Mouse (Mus musculus): ENCODE measurements around the gene Hdhd5.

Hdhd5 gene

DNA sequence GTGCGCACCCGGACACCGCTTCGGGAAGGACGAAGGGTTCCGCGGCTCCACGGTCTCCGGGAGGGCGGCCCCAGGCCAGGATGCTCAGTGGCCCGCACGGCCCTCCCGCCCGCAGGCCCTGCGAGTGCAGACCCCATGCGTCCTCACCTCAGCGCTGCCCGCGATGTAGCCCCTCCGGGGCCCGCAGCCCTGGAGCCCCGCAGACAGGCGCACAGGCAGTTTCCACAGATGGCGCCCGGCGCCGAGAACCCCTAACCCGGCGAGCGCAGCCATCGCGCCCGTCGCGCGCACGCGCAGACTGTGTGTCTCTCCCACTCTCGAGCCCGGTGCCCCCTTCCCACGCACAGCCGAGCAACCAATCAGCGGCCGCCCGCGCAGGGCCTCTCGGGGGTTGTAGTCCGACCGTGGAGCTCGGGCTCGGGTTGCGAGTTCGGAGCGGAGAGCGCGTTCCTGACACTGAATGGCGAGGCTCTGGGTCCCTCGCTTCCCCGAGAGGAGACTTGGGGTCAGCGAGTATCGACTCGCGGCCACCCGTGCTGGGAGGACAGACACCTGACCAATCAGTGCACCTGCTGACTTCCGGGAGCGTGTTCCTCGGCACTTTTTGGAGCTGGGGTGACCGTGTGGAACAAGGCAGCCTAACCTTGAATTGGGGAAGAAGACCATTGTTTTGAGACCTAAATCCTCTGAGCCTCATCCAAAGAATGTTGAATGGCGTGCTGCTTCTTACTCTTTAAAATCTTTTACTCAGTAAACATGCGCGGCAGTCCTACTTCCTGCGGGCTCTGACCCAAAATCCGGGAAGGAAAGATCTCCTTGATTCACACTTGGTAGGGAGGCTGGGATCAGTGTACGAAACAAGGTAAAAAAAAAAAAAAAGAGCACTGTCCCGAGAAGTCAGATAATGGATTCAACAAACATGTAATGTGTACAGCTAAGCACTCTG, at the start of gene Hdhd5:
Gene Hdhd5 (minus strand): TSS at position 300 of the 946 bp plus-strand sequence.
- in situ Hi-C loops (cut with MboI; ENCODE audit: unreplicated experiment in 2 of 2): no loop called here

DNA sequence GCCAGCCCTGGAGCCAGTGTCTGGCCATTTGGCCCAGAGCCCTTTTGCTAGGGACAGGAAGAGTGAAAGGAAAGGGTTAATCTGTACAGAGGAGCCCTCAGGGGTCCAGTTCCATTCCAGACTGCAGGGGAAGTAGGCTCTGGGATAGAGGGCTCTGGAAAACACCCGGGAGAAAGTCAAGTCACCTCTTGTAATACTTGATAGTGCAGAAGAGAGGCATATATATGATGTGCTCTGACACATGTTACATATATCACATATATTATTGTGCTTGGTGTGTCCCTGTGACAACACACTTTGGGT, 49.5 kb upstream of the Hdhd5 start:
- in situ Hi-C loops (cut with MboI; ENCODE audit: unreplicated experiment in 2 of 2): loop anchor here (10.0 kb wide), 2 partner anchors 64 to 154 kb away; no protein-coding TSS in a partner anchor

DNA sequence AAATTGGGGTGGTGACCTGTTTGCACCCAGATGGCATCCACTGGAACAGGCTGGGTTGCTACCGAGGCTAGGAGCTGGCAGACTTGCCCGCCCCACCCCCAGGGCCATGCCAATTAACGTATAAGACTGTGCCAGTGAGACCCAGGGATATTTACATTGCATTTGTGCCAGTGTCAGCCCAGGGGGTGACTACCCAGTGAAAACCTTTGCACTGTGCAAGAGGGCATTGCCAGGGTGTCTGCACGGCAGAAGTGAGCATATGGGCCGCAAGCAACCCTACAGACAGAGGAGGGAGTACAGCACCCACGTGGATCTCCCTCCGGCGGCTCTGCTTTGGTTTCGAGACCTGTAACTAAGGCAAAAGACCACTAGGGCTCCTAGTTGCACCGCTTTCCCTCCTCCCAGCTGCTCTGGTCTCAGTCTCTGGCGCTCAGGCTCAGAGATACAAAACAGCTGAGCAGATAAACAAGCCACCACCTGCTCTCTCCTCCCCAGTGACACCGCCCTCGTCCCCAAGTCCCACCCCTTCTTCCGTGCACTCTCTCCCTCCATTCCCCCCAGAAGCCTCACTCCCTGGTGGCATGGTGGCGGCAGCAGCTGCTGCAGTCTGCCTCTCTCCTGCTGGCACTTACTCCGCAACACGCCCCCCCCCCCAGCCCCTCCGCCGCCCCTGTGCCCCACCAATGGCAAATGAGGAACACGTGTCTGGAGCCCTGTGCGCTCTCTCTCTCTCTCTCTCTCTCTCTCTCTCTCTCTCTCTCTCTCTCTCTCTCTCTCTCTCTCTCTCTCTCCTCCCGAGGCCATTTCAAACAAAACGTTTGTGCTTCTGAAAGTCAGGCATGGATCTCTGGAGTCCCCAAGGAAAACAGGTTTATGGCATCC, 49.0 kb upstream of the Hdhd5 start:
- in situ Hi-C loops (cut with MboI; ENCODE audit: unreplicated experiment in 2 of 2): loop anchor here (5.0 to 10.0 kb wide), 3 partner anchors 43 to 155 kb away; no protein-coding TSS in a partner anchor

DNA sequence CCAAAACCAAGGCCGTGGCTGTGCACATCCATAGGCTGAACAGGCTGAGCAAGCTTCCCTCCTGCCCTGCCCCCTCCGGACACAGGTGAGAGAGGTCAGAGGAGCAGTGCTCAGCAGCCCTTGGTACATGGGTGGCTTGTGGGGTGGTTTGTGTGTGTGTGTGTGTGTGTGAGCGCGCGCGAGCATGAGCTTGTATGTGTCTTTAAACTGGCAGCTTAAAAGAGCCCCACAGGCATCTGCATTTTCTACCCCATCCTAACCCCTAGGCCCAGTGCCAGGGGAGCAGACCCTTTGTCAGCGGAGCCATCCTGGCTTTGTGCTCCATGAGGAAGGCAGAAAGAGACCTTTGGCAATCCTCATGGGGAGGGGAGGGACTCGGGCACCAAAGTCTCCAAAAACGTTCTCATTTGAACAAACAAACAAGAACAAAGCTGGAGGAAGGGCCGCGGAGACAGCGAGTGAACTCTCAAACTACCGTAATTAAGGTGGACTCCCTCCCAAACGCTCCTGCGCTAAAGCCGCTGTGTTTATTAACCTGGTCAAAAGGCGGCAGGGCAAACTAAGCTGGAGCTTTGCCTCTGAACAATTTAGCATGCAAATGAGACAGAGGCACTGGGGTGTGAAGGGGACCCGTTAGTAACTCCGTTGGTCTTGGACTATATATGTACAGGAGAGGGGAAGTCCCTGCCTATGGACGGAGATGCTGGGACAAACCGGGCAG, 48.2 kb upstream of the Hdhd5 start:
- in situ Hi-C loops (cut with MboI; ENCODE audit: unreplicated experiment in 2 of 2): loop anchor here (5.0 kb wide), 1 partner anchor 42 kb away; no protein-coding TSS in a partner anchor

DNA sequence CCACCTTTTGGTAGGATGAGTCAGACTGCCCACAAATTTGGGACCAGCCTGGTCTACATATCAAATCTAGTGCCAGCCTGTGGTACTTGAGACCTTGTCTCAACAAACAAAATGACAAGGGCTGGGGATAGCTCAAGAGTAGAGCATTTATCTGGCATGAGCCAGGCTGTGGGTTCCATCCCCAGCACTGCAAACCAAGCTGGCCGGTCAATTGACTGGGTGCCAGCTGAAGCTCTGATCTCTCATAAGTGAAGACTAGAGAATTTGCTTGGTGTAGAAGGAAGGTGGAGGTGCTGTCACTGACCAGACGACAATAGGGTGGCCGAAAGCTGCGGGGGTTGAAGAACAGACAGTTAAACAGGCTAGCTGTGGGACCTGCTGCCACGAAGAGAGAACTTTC, 47.4 kb upstream of the Hdhd5 start:
- in situ Hi-C loops (cut with MboI; ENCODE audit: unreplicated experiment in 2 of 2): loop anchor here (5.0 kb wide), 1 partner anchor 41 kb away; no protein-coding TSS in a partner anchor

DNA sequence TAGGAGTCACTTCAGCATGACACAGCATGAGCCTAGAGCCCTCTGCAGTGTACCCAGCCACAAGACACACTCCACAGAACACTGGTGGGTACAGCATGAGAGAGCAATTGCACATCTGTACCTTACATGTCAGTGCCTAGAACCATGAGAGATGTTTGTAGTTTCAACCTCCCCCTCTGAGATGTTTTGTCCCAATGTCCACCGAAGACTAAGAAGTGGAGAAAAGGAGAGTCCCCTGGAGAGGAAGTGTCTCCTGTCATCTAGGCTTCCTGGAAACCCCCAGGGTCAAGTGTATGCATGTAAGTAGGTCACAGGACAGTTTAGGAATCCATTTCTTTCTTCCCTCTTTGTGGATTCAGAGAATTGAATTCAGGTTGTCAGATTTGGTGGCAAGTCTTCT, 41.3 kb upstream of the Hdhd5 start:
- in situ Hi-C loops (cut with MboI; ENCODE audit: unreplicated experiment in 2 of 2): no loop called here

DNA sequence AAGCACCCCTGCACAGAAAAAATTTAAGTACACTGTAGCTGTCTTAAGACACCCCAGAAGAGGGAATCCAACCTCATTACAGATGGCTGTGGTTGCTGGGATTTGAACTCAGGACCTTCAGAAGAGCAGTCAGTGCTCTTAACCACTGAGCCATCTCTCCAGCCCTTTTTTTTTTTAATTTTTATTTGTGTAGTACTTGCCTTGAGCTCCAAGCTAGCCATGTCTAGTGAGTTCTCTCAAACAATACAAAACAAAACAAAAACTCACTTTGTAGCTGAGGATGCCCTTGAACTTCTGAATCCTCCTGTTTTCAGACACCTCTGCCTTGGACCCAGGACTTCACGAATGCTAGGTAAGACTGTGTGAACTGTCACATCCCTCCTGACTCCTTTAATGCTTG, 37.1 kb upstream of the Hdhd5 start:
- in situ Hi-C loops (cut with MboI; ENCODE audit: unreplicated experiment in 2 of 2): no loop called here

DNA sequence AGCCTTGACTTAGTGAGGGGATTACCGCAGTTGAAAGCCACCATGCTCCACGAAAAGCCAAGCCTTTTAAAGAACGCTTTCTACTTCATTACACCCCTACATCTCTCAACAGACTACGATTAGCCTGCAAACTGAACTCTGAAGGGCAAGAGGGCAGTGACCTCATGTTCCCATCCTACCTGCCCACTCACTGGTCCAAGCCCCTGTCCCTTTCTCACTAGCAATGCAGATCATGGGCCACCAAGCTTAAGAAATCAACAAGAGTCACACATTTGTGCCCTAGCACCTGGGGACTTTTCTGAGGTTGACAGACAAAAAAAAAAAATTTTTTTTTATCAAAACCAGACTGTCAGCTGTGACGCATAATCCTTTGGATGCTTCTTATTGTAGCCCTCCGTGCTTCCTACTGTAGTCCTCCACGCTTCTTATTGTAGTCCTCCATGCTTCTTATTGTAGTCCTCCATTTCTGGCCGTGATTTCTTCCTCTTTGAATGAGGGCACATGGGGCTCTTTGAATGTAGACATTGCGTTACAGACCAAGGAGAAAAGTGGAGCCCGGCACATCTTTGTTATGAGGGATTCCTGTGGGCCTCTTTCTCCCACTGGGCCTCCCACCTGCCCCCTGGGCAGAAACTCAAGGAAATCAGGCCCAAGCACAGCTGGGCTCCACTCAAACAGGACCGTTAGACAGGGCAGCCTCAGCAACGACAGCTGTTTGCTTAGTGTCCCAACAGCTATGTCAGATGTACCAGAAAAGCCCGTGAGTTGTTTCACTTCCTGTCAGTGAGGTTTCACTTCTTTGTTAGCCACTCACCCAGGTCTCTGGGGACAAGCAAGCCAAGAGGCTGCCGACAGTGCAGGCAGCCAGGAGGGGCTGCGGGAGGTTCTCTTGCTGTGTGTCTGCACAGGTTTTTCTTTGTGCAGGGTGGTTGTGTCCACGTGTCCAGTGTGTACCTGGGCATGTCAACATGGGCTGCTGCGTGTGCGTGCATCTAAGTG, 36.1 kb upstream of the Hdhd5 start:
- in situ Hi-C loops (cut with MboI; ENCODE audit: unreplicated experiment in 2 of 2): no loop called here

DNA sequence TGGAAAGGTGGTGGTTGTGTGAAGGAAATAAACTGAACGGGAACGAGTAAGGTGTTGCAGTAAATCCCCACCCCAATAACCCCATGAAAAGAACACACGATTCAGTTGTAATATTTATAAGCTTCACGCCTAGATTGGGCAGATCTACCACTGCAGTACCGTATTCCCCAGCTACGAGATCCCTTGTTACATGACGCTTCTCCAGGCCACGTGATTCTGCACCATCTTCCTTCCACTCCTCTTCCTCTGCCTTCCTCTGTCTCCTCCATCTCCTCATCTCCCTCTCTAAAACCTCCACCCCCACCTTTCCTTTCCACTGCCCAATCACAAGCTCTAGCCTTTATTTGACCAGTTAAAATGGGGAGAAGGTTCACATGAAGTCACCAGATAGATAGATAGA, 25.5 kb upstream of the Hdhd5 start:
- in situ Hi-C loops (cut with MboI; ENCODE audit: unreplicated experiment in 2 of 2): no loop called here

DNA sequence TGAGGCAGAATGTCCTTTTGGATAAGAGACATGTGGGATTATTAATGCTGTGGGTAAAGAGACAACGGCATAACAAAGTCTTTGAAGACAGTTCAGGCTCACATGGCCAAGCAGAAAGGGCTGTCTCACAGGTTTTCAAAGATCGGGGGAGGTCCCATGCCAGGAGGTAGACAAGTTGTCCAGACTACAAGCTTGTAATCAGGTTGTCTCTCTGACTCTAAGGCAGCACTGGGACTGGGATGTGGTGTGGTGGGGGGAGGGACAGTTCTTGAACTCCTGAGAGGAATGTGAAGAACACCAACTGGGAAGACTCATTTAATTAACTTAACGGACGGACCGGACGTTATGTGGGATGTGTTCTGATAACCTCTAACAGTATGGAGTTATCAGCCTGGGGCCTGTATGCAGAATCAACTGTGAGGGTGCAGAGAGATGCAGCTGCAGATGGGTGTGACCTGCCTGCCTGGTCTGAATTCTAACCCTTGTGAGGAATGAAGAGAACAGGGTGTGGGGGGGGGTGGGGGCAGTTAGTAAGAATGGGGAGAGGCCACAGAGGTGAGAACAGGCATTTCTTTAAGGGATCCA, 25.0 kb upstream of the Hdhd5 start:
- in situ Hi-C loops (cut with MboI; ENCODE audit: unreplicated experiment in 2 of 2): no loop called here

DNA sequence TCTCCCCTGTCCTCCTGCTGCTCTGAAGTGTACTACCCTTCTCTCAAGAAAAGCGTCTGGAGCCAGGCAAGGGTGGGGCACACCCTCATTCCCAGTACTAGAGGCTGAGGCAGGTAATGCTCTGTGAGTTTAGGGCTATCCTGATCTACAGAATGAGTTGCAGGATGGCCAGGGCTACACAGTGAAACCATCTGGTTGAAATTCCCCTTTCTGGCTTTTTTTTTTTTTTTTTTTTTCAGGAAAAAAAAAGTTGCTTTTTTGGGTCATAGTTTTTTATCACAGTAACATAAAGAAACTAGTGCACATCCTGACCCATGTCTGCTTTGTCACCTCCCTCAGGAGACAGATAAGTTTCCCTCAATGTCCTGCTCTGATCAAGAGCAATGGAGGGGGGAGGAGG, 24.0 kb upstream of the Hdhd5 start:
- in situ Hi-C loops (cut with MboI; ENCODE audit: unreplicated experiment in 2 of 2): no loop called here

DNA sequence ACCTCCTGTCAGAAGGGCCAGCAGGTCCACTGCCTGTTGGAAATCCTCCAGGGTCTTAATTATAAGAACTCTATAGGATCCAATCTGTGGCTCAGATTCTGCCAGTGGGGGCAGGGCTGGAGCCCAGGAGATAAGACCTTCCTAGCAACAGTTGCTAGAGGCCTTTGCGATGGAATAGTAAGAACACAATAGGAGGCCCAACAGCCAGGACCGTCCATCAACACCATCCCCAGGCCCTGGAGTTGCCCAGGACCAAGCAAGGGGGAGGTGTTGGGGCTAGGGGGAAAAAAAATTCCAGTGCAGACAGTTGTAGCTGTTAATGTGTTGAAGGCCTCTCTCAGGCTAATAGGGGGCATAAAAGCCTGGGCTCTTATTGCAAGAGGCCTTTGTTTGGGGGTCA, 19.1 kb upstream of the Hdhd5 start:
- in situ Hi-C loops (cut with MboI; ENCODE audit: unreplicated experiment in 2 of 2): no loop called here

DNA sequence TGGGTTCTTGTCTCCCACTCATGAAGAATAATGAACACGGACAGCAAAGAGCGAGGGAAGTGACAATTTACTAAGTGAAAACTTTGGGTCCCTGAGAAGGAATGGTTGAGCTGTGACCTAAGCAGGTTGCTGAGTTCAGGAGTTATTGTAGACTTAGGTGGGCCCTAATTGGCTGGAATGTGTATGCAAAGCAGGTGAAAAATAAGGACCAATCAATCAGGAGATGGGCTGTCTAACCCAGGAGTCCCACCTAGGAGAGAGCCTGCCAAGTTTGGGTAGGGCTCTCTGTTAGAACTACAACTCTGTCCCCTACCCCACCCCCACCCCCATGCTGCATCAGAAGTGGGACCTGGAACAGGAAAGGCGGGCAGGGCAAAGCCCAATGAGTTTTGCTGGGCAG, 17.5 kb upstream of the Hdhd5 start:
- in situ Hi-C loops (cut with MboI; ENCODE audit: unreplicated experiment in 2 of 2): no loop called here

DNA sequence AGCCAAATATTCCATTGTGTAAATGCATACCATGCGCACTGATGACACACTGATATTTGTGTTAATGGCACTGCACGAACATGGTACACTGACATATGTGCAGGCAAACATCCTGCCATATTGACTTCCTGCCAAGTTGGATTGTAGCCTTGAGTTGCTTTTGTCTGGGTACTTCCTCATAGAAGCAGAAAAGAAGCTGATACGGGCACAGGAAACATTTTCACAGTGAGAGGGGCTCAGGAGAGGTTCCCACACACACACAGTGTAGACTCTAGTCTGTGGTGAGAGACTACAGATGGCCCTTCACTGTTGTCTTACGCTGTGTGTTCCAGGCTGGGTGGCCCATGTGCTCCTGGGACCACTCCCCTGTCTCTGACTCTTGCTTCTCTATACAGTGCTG, 15.9 kb upstream of the Hdhd5 start:
- in situ Hi-C loops (cut with MboI; ENCODE audit: unreplicated experiment in 2 of 2): no loop called here

DNA sequence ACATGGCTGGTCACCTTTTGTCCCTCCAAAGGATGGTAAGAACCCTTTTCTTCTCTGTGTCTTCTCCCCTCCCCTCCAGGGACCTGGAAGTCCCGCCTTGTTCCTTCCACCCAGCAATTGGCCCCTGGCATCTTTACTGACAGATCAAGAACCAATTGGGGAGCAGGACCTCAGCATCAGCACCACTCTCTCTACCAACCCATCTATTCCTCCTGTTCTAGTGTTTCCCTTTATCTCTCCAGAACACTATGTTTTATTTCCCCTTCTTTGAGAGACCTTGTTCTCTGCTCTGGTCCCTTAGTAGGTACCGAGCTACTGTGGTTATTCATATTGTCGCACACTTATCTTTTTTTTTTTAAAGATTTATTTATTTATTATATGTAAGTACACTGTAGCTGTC, 15.2 kb upstream of the Hdhd5 start:
- in situ Hi-C loops (cut with MboI; ENCODE audit: unreplicated experiment in 2 of 2): no loop called here

DNA sequence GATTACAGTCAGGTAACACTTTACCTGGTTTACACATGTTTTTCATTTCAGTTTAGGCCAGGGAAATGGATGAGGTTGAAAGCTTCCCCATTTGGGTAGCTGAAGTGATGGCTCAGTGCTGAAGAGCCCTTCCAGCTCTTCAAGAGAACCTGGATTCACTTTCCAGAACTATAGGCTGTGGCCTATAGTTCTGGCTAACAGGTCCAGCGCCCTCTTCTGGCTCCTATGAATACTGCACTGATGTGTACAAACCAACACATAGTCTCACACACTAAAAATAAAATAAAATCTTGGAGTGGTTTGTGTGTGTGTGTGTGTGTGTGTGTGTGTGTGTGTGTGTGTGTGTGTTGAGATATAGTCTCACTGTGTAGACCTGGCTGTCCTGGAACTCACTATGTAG, 10.9 kb upstream of the Hdhd5 start:
- in situ Hi-C loops (cut with MboI; ENCODE audit: unreplicated experiment in 2 of 2): no loop called here

DNA sequence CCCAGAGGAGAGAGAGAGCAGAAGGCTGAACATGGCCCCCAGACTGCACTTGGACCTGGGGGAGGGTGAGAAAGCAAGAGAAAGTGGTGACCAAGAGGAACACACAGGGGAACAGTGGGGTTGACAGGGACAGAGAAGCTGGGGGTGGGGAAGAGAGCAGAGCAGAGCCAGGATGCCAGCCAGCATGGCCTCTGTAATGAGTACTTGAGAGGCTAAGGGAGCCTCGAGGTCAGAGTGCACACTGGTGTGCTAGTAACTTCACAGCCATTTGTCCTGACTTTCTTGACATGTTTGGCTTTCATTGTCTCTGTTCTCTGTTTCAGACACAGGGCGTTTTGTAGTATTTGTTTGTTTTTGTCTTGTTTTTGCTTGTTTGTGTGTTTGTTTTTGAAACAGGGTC, 10.3 kb upstream of the Hdhd5 start:
- in situ Hi-C loops (cut with MboI; ENCODE audit: unreplicated experiment in 2 of 2): no loop called here

DNA sequence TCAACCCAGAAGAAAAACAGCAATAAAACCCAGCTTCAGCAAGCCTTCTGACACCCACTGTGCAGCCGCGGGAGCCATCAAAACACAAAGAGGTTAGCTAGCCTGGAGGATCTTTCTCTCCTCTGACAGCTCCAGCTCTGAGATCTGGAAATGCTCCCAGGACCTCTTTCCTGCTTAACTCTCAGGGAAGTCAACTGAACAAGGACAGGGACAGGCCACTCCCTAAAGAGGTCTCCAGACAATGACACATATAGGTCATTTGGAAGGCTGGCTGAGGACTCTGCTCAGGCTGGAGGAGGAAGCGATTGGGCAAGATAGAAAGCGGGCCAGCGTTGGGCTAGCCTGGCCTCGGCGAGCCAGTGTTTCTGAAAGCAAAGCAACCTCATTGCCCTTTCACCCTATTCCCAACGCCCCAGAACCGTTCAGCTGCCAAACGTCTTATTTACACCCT, 8.7 kb upstream of the Hdhd5 start:
- in situ Hi-C loops (cut with MboI; ENCODE audit: unreplicated experiment in 2 of 2): loop anchor here (5.0 kb wide), 3 partner anchors 37 to 197 kb away; no protein-coding TSS in a partner anchor

DNA sequence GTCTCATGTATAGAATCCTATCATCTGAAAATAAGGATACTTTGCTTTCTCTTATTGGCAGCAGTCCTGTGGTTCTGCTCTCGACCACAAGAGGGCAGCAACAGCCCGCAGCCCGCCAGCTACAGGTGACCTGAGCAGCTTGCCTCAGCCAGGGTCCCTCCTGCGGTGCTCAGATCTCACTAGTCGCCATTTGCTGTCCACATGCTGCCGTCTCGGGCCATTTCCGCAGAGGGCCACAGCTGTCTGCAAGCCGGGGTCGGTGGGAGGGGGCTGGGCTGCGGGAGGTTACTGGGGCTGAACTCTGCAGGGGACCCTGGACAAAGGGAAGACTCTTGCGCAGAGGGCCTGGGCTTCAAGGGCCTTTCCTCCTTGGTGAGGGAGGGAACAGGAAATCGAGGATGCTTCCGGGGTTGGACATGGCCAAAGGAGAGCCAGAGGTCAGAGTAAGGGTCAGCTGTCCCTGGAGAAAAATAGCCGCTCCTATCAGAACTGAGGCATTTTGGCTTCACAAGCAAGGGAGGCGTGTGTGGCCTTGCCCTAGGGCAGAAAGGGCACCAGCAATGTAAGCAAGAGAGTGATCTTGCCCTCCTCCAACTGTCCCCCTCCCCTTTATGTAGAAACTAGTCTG, 8.1 kb upstream of the Hdhd5 start:
- in situ Hi-C loops (cut with MboI; ENCODE audit: unreplicated experiment in 2 of 2): loop anchor here (5.0 kb wide), 3 partner anchors 38 to 198 kb away; no protein-coding TSS in a partner anchor
